Mouse (Mus musculus) midbrain, embryonic 12.5 days (tissue): ENCODE measurements around the gene Fndc10. TPM values are rescaled to one million over a fixed set of nuclear protein-coding genes. Genes with fewer than 3 reads are reported as not detected.

Experiments
- ATAC-seq: fragments of 200-750 bp; cut with Nextera tagmentation; 2 replicates; pipeline ENCODE4 v1.8.0; 2017; ENCODE audit warnings: low read depth, moderate TSS enrichment, moderate library complexity; ENCODE audit not compliant: low FRiP score
- H3K27ac ChIP-seq: fragments of 300-500 bp; sonication (generic); replicated peaks from 2 replicates; pipeline ENCODE4 v1.5.1; 2016; ENCODE audit warnings: mild to moderate bottlenecking
- H3K27me3 ChIP-seq: fragments of 300-500 bp; sonication (generic); 2 replicates; pipeline ENCODE4 v1.6.1; 2016; ENCODE audit warnings: mild to moderate bottlenecking
- H3K36me3 ChIP-seq: fragments of 300-500 bp; sonication (generic); 2 replicates; pipeline ENCODE4 v1.6.1; 2016
- H3K4me1 ChIP-seq: fragments of 300-500 bp; sonication (generic); 2 replicates; pipeline ENCODE4 v1.6.1; 2016
- H3K4me2 ChIP-seq: fragments of 300-500 bp; sonication (generic); replicated peaks from 2 replicates; pipeline ENCODE4 v1.6.1; 2016; ENCODE audit warnings: mild to moderate bottlenecking, moderate library complexity
- H3K4me3 ChIP-seq: fragments of 300-500 bp; sonication (generic); 2 replicates; pipeline ENCODE4 v1.5.1; 2016; ENCODE audit warnings: mild to moderate bottlenecking
- H3K9ac ChIP-seq: fragments of 300-500 bp; sonication (generic); replicated peaks from 2 replicates; pipeline ENCODE4 v1.6.1; 2016; ENCODE audit warnings: mild to moderate bottlenecking, moderate library complexity
- H3K9me3 ChIP-seq: fragments of 300-500 bp; sonication (generic); 2 replicates; pipeline ENCODE4 v1.6.1; 2016; ENCODE audit warnings: mild to moderate bottlenecking
- WGBS: fragments of 180-500 bp; shearing (Covaris S2); methylation state at CpG from one replicate; pipeline ENCODE4 v1.1.7; 2016; 5-methylcytosine and 5-hydroxymethylcytosine counted together
- polyA plus RNA-seq: library from polyadenylated mRNA; unstranded; fragments of >200 nt; fragmentation: Nextera tagmentation; extraction: Ambion mirVana; gene quantifications from 2 replicates; pipeline ENCODE4 v1.2.1, GENCODE M21; 2016

Gene Fndc10
- polyA plus RNA-seq, 1 experiment from 2014 or later: 5.7 TPM

DNA sequence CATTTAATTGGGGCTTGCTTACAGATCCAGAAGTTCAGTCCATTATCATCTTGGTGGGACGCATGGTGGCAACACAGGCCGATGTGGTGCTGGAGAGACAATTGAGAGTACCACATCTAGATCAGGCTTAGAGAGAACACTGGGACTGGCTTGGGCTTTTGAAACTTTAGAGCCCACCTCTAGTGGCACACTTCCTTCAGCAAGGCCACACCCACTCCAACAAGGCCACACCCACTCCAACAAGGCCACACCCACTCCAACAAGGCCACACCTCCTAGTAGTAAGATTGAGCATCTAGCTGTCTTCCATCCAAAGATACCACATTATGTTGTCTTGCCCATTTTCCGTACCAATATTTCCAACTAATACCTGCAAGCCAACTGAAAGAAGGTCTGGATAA, 1.7 kb upstream of the Fndc10 start:
- no peak overlapping the region for H3K4me2 ChIP-seq
- H3K27me3 ChIP-seq: peaks cover 39% of the 10 kb centered on the region
- H3K9me3 ChIP-seq: no peaks in the 10 kb centered on the region
- H3K4me1 ChIP-seq: peaks cover 13% of the 10 kb centered on the region
- no peaks in the 10 kb centered on the region for H3K36me3 ChIP-seq
- no peak overlapping the region for H3K4me3 ChIP-seq
- 98% methylated on average over 3 of the region's 3 CpGs for WGBS
- no peak for ATAC-seq
- H3K27ac ChIP-seq: no peak overlapping the region
- no peak overlapping the region for H3K9ac ChIP-seq

DNA sequence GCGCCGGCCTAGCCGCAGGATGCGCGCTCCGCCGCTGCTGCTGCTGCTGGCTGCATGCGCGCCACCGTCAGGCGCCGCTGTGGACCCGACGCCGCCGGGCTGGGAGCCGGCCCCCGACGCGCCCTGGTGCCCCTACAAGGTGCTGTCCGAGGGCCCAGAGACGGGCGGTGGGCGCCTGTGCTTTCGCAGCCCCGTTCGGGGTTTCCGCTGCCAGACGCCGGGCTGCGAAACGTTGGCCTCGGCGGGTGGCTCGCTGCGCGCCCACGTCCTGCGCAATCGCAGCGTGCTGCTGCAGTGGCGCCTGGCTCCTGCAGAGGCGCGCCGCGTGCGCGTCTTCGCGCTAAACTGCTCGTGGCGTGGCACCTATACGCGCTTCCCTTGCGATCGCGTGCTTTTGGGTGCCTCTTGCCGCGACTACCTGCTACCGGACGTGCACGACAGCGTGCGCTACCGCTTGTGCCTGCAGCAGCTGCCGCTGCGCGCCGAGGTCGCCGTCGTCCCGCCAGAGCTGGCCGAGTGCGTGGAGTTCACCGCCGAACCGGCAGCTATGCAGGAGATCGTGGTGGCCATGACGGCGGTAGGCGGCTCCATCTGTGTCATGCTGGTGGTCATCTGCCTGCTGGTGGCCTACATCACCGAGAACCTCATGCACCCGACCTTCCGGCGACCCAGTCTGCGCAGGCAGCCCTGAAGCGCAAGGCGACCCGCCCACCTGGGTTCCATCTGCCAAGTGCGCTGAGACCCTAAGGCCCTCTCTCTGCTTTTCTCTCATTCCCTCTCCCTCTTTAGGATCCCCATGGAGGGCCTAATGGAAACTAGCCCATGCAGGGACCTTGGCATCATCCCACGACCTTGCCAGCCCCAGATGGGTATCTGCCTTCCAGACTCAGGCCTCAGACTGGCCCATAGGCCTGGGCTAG, 600 bp downstream of the Fndc10 start:
- Histone ChIP-seq H3K36me3 (no peaks in the 10 kb centered on the region), H3K4me3 (peak overlapping the region; percentile 72), H3K4me2 (peak overlapping the region; percentile 79), H3K27me3 (peaks cover 39% of the 10 kb centered on the region), H3K27ac (peak overlapping the region; percentile 82), H3K9me3 (no peaks in the 10 kb centered on the region), H3K4me1 (peaks cover 13% of the 10 kb centered on the region), H3K9ac (peak overlapping the region; percentile 63)
- WGBS: under 1% methylated on average over 90 of the region's 92 CpGs
- peak; percentile 63 for ATAC-seq

DNA sequence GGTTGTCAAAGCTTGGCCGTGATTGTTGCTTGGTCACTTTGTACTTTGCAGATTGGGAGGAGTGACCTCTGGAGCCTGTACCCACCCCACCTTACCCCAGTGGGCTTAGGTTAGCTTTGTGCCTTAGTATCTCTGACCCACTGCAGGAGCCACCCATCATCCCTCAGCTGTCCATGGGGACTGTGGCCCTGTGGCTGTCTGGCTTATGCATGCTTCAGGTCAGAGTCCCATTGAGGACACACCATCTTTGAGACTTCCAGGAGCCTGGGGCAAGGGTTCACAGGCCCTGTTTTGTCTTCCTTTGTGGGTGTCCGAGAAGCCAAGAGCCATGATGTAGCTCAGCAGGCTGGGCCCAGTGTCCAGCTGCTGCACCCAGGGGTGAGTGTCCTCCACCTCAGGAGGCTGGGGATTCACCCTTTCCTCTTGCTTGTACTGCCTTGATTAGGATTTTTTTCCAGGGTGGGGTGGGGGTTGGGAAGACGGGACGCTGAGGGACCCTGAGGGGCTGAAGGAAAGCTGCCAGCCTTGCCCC, 1.5 kb downstream of the Fndc10 start:
- Histone ChIP-seq H3K4me1 (peaks cover 13% of the 10 kb centered on the region), H3K27me3 (peaks cover 39% of the 10 kb centered on the region), H3K9me3 (no peaks in the 10 kb centered on the region), H3K9ac (no peak overlapping the region), H3K4me2 (peak overlapping the region; percentile 79), H3K36me3 (no peaks in the 10 kb centered on the region), H3K27ac (no peak overlapping the region), H3K4me3 (peak overlapping the region; percentile 72; the same call in 1 of the 2 replicates)
- 85% methylated on average over 3 of the region's 4 CpGs for WGBS
- no peak for ATAC-seq

DNA sequence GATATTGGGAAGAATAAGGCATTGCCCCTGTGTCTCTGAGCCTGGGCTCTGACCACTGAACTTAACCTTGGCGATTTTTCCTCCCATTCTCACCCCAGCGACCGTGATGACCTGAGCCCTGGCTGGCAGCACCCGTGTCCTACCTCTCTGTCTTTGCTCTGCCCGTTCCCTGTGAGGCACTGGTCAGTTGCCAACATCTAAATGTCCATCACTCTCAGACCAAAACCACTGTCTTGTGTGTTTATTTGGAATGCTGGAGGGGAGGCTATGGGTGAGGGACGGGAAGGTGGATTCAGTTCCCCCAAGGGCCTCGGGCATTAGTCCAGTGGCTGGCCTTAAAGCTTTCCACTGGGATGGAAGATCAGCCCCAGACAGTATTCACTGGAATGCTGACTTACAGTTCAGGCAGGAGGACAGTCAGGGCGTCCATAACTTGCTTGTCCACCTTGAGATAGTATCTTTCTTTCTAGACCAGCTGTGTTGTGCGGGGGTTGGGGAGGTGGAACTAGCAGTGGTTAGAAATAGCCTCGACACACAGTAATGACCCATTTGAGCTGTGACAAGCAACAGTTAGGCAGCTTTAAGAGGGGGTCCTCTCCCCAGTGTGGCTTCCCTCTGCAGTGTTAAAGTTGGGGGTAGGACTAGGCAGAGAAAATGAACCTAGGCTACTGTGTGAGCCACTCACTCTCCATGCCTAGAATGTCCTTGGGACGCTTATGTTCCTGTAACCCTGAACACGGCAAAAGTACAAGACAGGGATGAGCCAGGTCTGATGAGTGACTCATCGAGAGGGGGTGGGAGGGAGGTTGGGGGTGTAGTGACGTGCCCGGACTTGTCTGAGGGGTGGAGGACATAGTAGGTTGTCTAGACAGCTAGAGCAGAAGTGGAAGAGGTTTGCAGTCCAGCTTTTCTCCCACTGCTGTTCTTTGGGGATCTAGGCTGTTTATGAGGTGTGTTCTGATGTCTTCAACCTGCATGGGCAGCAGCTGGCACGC, 2.4 kb downstream of the Fndc10 start:
- no peak for ATAC-seq
- H3K4me2 ChIP-seq: 0 out of 2 replicates have a peak overlapping the region, but pooled peaks have one; percentile 6
- peaks cover 39% of the 10 kb centered on the region for H3K27me3 ChIP-seq
- H3K4me3 ChIP-seq: no peak overlapping the region
- no peaks in the 10 kb centered on the region for H3K36me3 ChIP-seq
- no peaks in the 10 kb centered on the region for H3K9me3 ChIP-seq
- WGBS: 75% methylated on average over 16 of the region's 16 CpGs
- H3K4me1 ChIP-seq: peaks cover 13% of the 10 kb centered on the region
- no peak overlapping the region for H3K9ac ChIP-seq
- H3K27ac ChIP-seq: no peak overlapping the region

DNA sequence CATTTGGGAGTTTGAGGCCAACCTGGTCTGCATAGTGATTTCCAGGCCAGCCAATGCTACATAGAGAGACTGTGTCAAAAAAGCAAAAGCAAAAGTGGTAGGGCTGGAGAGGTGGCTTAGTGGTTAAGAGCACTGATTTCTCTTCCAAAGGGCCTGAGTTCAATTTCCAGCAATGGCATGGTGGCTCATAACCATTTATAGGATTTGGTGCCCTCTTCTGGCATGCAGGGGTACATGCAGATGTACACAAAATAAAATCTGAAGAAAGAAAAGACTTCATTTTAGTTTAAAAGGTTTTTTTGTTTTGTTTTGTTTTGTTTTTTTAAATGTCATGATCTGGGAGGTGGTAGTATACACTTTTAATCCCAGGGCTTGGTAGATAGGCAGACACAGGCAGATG, 6.3 kb downstream of the Fndc10 start:
- no peaks in the 10 kb centered on the region for H3K36me3 ChIP-seq
- peaks cover 7% of the 10 kb centered on the region; the same call in 1 of the 2 replicates for H3K4me1 ChIP-seq
- no peak for ATAC-seq
- no peak overlapping the region for H3K4me3 ChIP-seq
- H3K27ac ChIP-seq: no peak overlapping the region
- H3K9me3 ChIP-seq: no peaks in the 10 kb centered on the region
- H3K4me2 ChIP-seq: no peak overlapping the region
- no peak overlapping the region for H3K9ac ChIP-seq
- peaks cover 14% of the 10 kb centered on the region for H3K27me3 ChIP-seq

DNA sequence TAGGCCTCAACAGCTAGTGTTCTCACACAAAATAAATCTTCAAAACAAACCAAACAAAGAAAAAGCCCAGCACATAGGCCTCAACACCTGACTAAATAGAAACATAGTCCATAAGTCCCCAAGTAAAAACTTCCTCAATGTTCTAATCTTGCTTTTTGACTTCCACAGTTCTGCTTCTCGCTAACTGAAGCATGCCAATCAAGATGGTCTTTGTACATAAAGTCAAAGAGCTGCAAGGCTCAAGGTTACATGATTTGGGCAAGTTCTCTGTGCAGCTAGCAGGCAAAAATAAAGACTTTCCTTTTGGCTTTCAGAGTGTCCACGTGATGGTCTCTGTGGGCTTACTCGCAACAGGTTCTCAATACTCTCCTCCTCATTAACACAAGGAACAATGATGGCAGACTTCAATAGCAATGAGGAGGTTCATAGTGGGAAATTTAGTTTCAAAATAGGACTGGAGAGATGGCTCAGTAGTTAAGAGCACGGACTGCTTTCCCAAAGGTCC, 9.3 kb downstream of the Fndc10 start:
- WGBS: 96% methylated on average over 4 of the region's 4 CpGs
- H3K4me1 ChIP-seq: peaks cover 11% of the 10 kb centered on the region
- H3K4me3 ChIP-seq: no peak overlapping the region
- H3K9ac ChIP-seq: no peak overlapping the region
- no peaks in the 10 kb centered on the region for H3K27me3 ChIP-seq
- no peaks in the 10 kb centered on the region for H3K9me3 ChIP-seq
- H3K27ac ChIP-seq: no peak overlapping the region
- ATAC-seq: no peak
- no peaks in the 10 kb centered on the region for H3K36me3 ChIP-seq
- no peak overlapping the region for H3K4me2 ChIP-seq

DNA sequence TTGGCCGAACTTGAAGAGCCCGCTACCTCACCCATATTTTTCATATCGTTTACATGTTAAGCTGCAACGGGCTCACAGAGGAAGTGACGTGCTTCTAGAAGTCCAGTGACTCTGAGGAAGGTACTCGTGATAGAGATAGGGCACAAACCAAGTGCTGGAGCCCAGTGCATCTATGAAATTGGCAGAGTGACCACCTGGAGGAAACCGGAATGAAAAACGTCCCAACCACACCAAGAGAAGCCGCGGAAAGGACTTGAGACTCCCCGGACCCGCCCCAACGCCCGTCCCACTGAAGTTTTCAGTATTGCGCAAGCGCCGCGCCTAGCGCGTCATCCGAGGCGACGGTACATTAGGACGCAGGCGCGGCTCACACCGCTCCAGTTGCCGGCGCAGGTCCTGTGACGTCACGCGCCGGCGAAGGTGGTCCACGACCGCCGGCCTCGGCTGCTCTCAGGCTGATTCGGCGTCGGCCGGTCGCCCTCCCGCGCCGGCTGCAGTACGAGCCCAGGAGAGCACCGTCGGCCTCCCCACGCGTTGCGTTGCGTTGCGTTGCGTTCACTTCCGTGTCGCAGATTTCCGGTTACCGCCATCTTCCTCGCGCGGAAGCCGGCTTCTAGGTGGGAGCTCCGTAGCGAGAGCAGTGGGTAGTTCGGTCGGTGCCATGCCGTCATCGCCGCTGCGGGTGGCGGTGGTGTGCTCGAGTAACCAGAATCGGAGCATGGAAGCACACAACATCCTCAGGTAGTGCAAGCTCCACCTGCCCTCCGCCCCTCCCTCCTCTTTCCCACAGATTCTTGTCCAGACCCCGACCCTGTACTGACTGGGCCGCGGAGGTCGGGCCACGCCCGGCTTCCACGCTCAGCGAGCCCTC, 10.8 kb downstream of the Fndc10 start, which contains the start of gene Ssu72:
Gene Ssu72 (plus strand): TSS at position 80 of the 871 bp plus-strand sequence.
- peak within 1 kb of the TSS; percentile 98 for H3K4me3 ChIP-seq
- peaks cover 11% of the 10 kb centered on the region for H3K4me1 ChIP-seq
- H3K4me2 ChIP-seq: peak within 1 kb of the TSS; percentile 84
- peak; percentile 96 for ATAC-seq
- H3K9me3 ChIP-seq: no peaks in the 10 kb centered on the region
- H3K27me3 ChIP-seq: no peaks in the 10 kb centered on the region
- peak within 1 kb of the TSS; percentile 94 for H3K9ac ChIP-seq
- WGBS: under 1% methylated on average over 83 of the region's 83 CpGs
- H3K27ac ChIP-seq: peak within 1 kb of the TSS; percentile 86
- no peaks in the 10 kb centered on the region for H3K36me3 ChIP-seq

DNA sequence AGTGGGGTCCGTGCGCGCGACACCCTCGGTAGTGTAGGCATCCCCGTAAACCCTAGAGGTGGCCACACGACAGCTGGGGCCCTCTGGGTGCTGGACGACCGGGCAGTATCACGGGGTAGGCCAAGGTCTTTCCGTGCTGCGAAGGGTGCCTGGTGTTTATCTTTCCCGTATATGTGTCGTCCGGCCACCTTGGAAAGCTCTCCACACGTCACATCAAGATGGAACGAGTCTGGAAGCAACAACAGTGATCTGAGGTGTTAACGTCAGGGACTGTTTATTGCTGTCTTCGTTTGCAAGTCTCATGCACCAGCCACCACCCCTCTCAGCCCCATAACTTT, 11.4 kb downstream of the Fndc10 start:
- H3K27me3 ChIP-seq: no peaks in the 10 kb centered on the region
- under 1% methylated on average over 19 of the region's 19 CpGs for WGBS
- H3K27ac ChIP-seq: peak overlapping the region; percentile 86
- peak overlapping the region; percentile 98 for H3K4me3 ChIP-seq
- peak overlapping the region; percentile 84 for H3K4me2 ChIP-seq
- H3K9me3 ChIP-seq: no peaks in the 10 kb centered on the region
- H3K4me1 ChIP-seq: peaks cover 15% of the 10 kb centered on the region
- peak overlapping the region; percentile 94 for H3K9ac ChIP-seq
- H3K36me3 ChIP-seq: no peaks in the 10 kb centered on the region
- no peak for ATAC-seq

DNA sequence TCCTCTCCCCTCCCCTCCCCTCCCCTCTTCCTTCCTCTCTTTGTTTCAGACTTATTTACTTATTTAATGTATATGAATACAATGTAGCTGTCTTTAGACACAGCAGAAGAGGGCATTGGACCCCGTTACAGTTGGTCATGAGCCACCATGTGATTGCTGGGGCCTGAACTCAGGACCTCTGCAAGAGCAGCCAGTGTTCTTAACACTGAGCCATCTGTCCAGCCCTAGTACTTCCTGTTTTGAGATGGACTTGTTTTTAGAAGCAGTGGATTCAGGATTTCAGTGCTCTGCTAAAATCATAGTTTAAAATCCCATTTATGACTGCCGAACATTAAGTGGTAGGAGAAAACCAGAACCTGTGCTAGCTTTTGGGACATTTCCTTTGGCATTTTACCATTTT, 14.4 kb downstream of the Fndc10 start:
- Histone ChIP-seq H3K9me3 (no peaks in the 10 kb centered on the region), H3K36me3 (no peaks in the 10 kb centered on the region; the same call in 1 of the 2 replicates), H3K27ac (no peak overlapping the region), H3K4me3 (no peak overlapping the region), H3K4me2 (no peak overlapping the region), H3K9ac (no peak overlapping the region), H3K27me3 (no peaks in the 10 kb centered on the region), H3K4me1 (peaks cover 16% of the 10 kb centered on the region)
- ATAC-seq: no peak
- 78% methylated on average over 2 of the region's 2 CpGs for WGBS

DNA sequence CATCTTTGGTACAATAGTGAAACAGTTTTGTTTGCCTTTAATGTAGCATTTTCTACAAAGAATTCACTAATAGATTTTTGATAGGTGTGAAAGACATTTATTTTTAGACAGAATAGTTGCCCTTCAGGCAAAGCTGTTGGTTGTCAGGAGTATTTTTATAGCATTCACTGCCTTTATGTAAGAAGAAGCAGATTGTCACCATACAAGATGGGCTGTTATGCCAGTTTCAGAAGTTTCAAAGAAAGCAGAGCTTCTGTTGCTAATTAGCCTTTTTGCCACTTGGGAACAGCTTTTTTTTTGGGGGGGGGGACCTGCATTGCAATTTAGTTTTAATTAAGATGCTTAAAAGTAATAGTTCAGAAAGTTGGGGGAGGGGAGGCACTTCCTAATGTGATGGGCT, 14.8 kb downstream of the Fndc10 start:
- no peaks in the 10 kb centered on the region for H3K9me3 ChIP-seq
- no peak for ATAC-seq
- H3K27ac ChIP-seq: no peak overlapping the region
- no peak overlapping the region for H3K9ac ChIP-seq
- H3K4me3 ChIP-seq: no peak overlapping the region
- H3K36me3 ChIP-seq: no peaks in the 10 kb centered on the region; the same call in 1 of the 2 replicates
- H3K4me1 ChIP-seq: peaks cover 16% of the 10 kb centered on the region
- no peak overlapping the region for H3K4me2 ChIP-seq
- no peaks in the 10 kb centered on the region for H3K27me3 ChIP-seq
